ENCODE assay signal across 25 mouse cellular contexts in the genomic region with DNA sequence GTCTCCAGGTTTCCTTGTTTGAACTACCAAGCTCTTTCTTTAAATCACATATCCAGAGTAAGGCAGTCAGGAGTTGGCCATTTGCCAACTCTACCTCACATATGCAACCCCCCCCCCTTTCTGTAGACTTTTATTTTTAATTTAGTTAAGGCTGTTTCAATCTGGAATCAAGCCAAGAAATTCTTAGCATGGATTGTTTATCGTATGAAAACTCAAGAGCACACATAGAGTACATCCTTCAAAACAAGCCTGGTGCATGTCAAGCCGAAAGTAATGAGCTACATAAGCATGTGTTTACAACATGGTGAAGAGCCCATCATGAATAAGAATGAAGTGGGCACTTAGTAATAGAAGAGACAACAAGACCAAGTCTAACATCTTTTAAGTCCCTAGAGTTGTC. TPM values are rescaled to one million over a fixed set of nuclear protein-coding genes. Genes with fewer than 3 reads are reported as not detected.
DNase-seq lines count a peak whose midpoint lies in the region; ATAC-seq and TF ChIP-seq lines count a peak whose summit lies in the region.
"Had no signal": no experiment of that assay in that cellular context is flagged by ENCODE, and none has a peak within 500 bp of the region (broad histone marks: within the 10 kb centered on the region; RNA-seq: fewer than 3 reads in every experiment).

No protein-coding gene starts in this region.

- TF ChIP-seq POLR2A in limb, embryonic 14.5 days (IDR thresholded peaks at IDR 0.05; ENCODE audit: borderline replicate concordance, extremely low read depth, insufficient read depth, insufficient read length) = no peak

- H3K36me3 ChIP-seq in embryonic facial prominence, embryonic 13.5 days = no peaks in the 10 kb centered on the region
- no peaks in the 10 kb centered on the region for H3K36me3 ChIP-seq in embryonic facial prominence, embryonic 10.5 days (replicated peaks)
- H3K36me3 ChIP-seq in limb, embryonic 13.5 days = no peaks in the 10 kb centered on the region
- H3K36me3 ChIP-seq in limb, embryonic 10.5 days = no peaks in the 10 kb centered on the region
- H3K36me3 ChIP-seq in limb, embryonic 14.5 days (ENCODE audit: control insufficient read depth, insufficient read depth, low read length) = no peaks in the 10 kb centered on the region
- no peaks in the 10 kb centered on the region for H3K36me3 ChIP-seq in midbrain, embryonic 15.5 days (replicated peaks)
- H3K36me3 ChIP-seq: heart, embryonic 13.5 days; limb, embryonic 12.5 days; liver, embryonic 12.5 days; midbrain, embryonic 13.5 days had no signal

- 34% methylated on average over 2 of the region's 2 CpGs for WGBS in embryonic facial prominence, embryonic 13.5 days
- 91% methylated on average over 2 of the region's 2 CpGs for WGBS in embryonic facial prominence, embryonic 10.5 days
- WGBS in limb, embryonic 13.5 days = 49% methylated on average over 2 of the region's 2 CpGs
- WGBS in limb, embryonic 10.5 days = 92% methylated on average over 2 of the region's 2 CpGs
- 45% methylated on average over 2 of the region's 2 CpGs for WGBS in limb, embryonic 14.5 days
- WGBS in midbrain, embryonic 15.5 days = 74% methylated on average over 2 of the region's 2 CpGs

- peaks cover 7% of the 10 kb centered on the region; the same call in 1 of the 2 replicates for H3K4me1 ChIP-seq in embryonic facial prominence, embryonic 13.5 days
- no peaks in the 10 kb centered on the region for H3K4me1 ChIP-seq in embryonic facial prominence, embryonic 10.5 days
- H3K4me1 ChIP-seq in limb, embryonic 13.5 days = peaks cover 10% of the 10 kb centered on the region
- H3K4me1 ChIP-seq in limb, embryonic 10.5 days = 0 out of 2 replicates have a peak, but pooled peaks cover 3% of the 10 kb centered on the region
- peaks cover 12% of the 10 kb centered on the region; the same call in 1 of the 2 replicates for H3K4me1 ChIP-seq in limb, embryonic 14.5 days (ENCODE audit: control insufficient read depth, insufficient read depth, low read length)
- H3K4me1 ChIP-seq in midbrain, embryonic 15.5 days = no peaks in the 10 kb centered on the region
- H3K4me1 ChIP-seq: heart, embryonic 13.5 days; hindbrain, embryonic 15.5 days; liver, embryonic 12.5 days; megakaryocyte, embryonic 14.5 days; midbrain, embryonic 13.5 days had no signal

- no peaks in the 10 kb centered on the region for H3K9me3 ChIP-seq in embryonic facial prominence, embryonic 13.5 days
- no peaks in the 10 kb centered on the region for H3K9me3 ChIP-seq in embryonic facial prominence, embryonic 10.5 days
- no peaks in the 10 kb centered on the region for H3K9me3 ChIP-seq in limb, embryonic 13.5 days
- no peaks in the 10 kb centered on the region for H3K9me3 ChIP-seq in limb, embryonic 10.5 days (replicated peaks)
- no peaks in the 10 kb centered on the region for H3K9me3 ChIP-seq in limb, embryonic 14.5 days (ENCODE audit: control insufficient read depth, low read length)
- H3K9me3 ChIP-seq in midbrain, embryonic 15.5 days = no peaks in the 10 kb centered on the region
- H3K9me3 ChIP-seq: heart, embryonic 13.5 days; hindbrain, embryonic 15.5 days; limb, embryonic 12.5 days; liver, embryonic 12.5 days; midbrain, embryonic 13.5 days had no signal

- no peak overlapping the region for H3K4me2 ChIP-seq in embryonic facial prominence, embryonic 13.5 days
- no peak overlapping the region for H3K4me2 ChIP-seq in limb, embryonic 13.5 days (replicated peaks)
- H3K4me2 ChIP-seq in limb, embryonic 14.5 days (replicated peaks; ENCODE audit: low read depth, low read length, severe bottlenecking) = no peak overlapping the region
- H3K4me2 ChIP-seq in midbrain, embryonic 15.5 days = no peak overlapping the region
- H3K4me2 ChIP-seq: heart, embryonic 13.5 days; hindbrain, embryonic 15.5 days; limb, embryonic 12.5 days; liver, embryonic 12.5 days; midbrain, embryonic 13.5 days had no signal

- no peak overlapping the region for H3K9ac ChIP-seq in embryonic facial prominence, embryonic 13.5 days
- H3K9ac ChIP-seq in limb, embryonic 13.5 days = no peak overlapping the region
- no peak overlapping the region for H3K9ac ChIP-seq in limb, embryonic 14.5 days (ENCODE audit: low read depth, low read length, severe bottlenecking)
- H3K9ac ChIP-seq in midbrain, embryonic 15.5 days = no peak overlapping the region
- H3K9ac ChIP-seq: heart, embryonic 13.5 days; hindbrain, embryonic 15.5 days; limb, embryonic 12.5 days; liver, embryonic 12.5 days; liver, postnatal 0 days; midbrain, embryonic 13.5 days had no signal

- ATAC-seq in embryonic facial prominence, embryonic 13.5 days (ENCODE audit: insufficient number of reproducible peaks, insufficient read depth, low FRiP score, low TSS enrichment, low read depth) = no peak
- ATAC-seq in limb, embryonic 13.5 days (ENCODE audit: low FRiP score, low read depth) = peak; percentile 48; the same call in 1 of the 2 replicates
- ATAC-seq in limb, embryonic 14.5 days (ENCODE audit: low FRiP score, low read depth) = no peak
- ATAC-seq in midbrain, embryonic 15.5 days (replicated peaks) = no peak
- ATAC-seq: forebrain, embryonic 16.5 days; inflammation-experienced regulatory T-cells, adult 6 months; liver, embryonic 12.5 days; liver, postnatal 0 days; midbrain, embryonic 13.5 days had no signal

- H3K4me3 ChIP-seq in embryonic facial prominence, embryonic 13.5 days = no peak overlapping the region
- H3K4me3 ChIP-seq in embryonic facial prominence, embryonic 10.5 days = no peak overlapping the region
- no peak overlapping the region for H3K4me3 ChIP-seq in limb, embryonic 13.5 days
- no peak overlapping the region for H3K4me3 ChIP-seq in limb, embryonic 10.5 days
- no peak overlapping the region for H3K4me3 ChIP-seq in limb, embryonic 14.5 days (replicated peaks; ENCODE audit: low read length)
- H3K4me3 ChIP-seq in midbrain, embryonic 15.5 days = no peak overlapping the region
- H3K4me3 ChIP-seq: heart, embryonic 13.5 days; hindbrain, embryonic 15.5 days; limb, embryonic 12.5 days; liver, embryonic 12.5 days; megakaryocyte, embryonic 14.5 days; midbrain, embryonic 13.5 days had no signal

- H3K27ac ChIP-seq in embryonic facial prominence, embryonic 13.5 days = peak overlapping the region; percentile 60; the same call in 1 of the 2 replicates
- no peak overlapping the region for H3K27ac ChIP-seq in embryonic facial prominence, embryonic 10.5 days (replicated peaks)
- no peak overlapping the region for H3K27ac ChIP-seq in limb, embryonic 13.5 days
- H3K27ac ChIP-seq in limb, embryonic 10.5 days = no peak overlapping the region
- H3K27ac ChIP-seq in limb, embryonic 14.5 days (replicated peaks; ENCODE audit: low read depth, low read length) = peak overlapping the region; percentile 19; the same call in 1 of the 2 replicates
- no peak overlapping the region for H3K27ac ChIP-seq in midbrain, embryonic 15.5 days
- H3K27ac ChIP-seq: heart, embryonic 13.5 days; hindbrain, embryonic 15.5 days; limb, embryonic 12.5 days; liver, embryonic 12.5 days; midbrain, embryonic 13.5 days had no signal

- no peak for DNase-seq in embryonic facial prominence, embryonic 10.5 days (ENCODE audit: low spot score)
- no peak for DNase-seq in limb, embryonic 10.5 days (ENCODE audit: low spot score)
- DNase-seq in NIH3T3 (ENCODE audit: low read depth) = peak; percentile 25
- DNase-seq in limb, embryonic 14.5 days (ENCODE audit: low spot score) = peak; percentile 44
- DNase-seq: adrenal gland, postnatal 14 days; cerebellum, adult 11-12 months; cerebellum, postnatal 10 days; gastrocnemius, postnatal 10 days; heart, postnatal 10 days; kidney, postnatal 25 days; liver, postnatal 0 days; lung, postnatal 4 days; thymus, postnatal 14 days had no signal

- no peaks in the 10 kb centered on the region for H3K27me3 ChIP-seq in embryonic facial prominence, embryonic 13.5 days
- H3K27me3 ChIP-seq in embryonic facial prominence, embryonic 10.5 days (replicated peaks; ENCODE audit: low read depth, poor library complexity, severe bottlenecking) = no peaks in the 10 kb centered on the region
- H3K27me3 ChIP-seq in limb, embryonic 13.5 days = no peaks in the 10 kb centered on the region
- no peaks in the 10 kb centered on the region for H3K27me3 ChIP-seq in limb, embryonic 10.5 days (ENCODE audit: low read depth, poor library complexity, severe bottlenecking)
- no peaks in the 10 kb centered on the region for H3K27me3 ChIP-seq in limb, embryonic 14.5 days (ENCODE audit: control insufficient read depth, insufficient read depth, low read length)
- no peaks in the 10 kb centered on the region for H3K27me3 ChIP-seq in midbrain, embryonic 15.5 days (replicated peaks)
- H3K27me3 ChIP-seq: CH12.LX; heart, embryonic 13.5 days; hindbrain, embryonic 15.5 days; limb, embryonic 12.5 days; liver, embryonic 12.5 days; megakaryocyte, embryonic 14.5 days; midbrain, embryonic 13.5 days had no signal

RNA-seq across cellular contexts. Expression of gene Lurap1l, which starts 45.5 kb away (rescaled TPM):
- 5.8 and 7.1 TPM in 2 replicates for polyA plus RNA-seq in embryonic facial prominence, embryonic 13.5 days (2015; fragmentation: Nextera tagmentation; extraction: Ambion mirVana)
- polyA plus RNA-seq in embryonic facial prominence, embryonic 10.5 days (2016; fragmentation: Nextera tagmentation; extraction: Ambion mirVana) = 1.7 and 2.1 TPM in 2 replicates
- polyA plus RNA-seq in limb, embryonic 13.5 days (2015; fragmentation: Nextera tagmentation; extraction: Ambion mirVana) = 11.6 and 11.7 TPM in 2 replicates
- polyA plus RNA-seq in limb, embryonic 10.5 days (2016; fragmentation: Nextera tagmentation; extraction: Ambion mirVana) = 1.4 and 1.5 TPM in 2 replicates
- polyA plus RNA-seq in limb, embryonic 14.5 days (2012; rRNA removed) = 11.0 and 14.9 TPM in 2 replicates
- polyA plus RNA-seq in limb, embryonic 14.5 days (2014; fragmentation: Nextera tagmentation; extraction: Ambion mirVana) = 23.2 and 28.4 TPM in 2 replicates
- 9.0 and 9.2 TPM in 2 replicates for polyA plus RNA-seq in midbrain, embryonic 15.5 days (2015; fragmentation: Nextera tagmentation; extraction: Ambion mirVana)
- polyA plus RNA-seq: inflammation-experienced regulatory T-cells, adult 6 months had no signal

Comparison
In these comparisons a context has a peak if more than half of its experiments do, and no peak if none do; other contexts are left out.
1. H3K27ac ChIP-seq: peak in embryonic facial prominence, embryonic 13.5 days (single experiment) and limb, embryonic 14.5 days (single experiment); none in embryonic facial prominence, embryonic 10.5 days (single experiment), limb, embryonic 13.5 days (single experiment), limb, embryonic 10.5 days (single experiment) and midbrain, embryonic 15.5 days (single experiment).
2. DNase-seq: peak in NIH3T3 (single experiment) and limb, embryonic 14.5 days (single experiment); none in embryonic facial prominence, embryonic 10.5 days (single experiment) and limb, embryonic 10.5 days (single experiment).